Mouse (Mus musculus) ovary, adult 18-20 months (tissue): ENCODE results near the gene Hoxb6.
A peak's percentile ranks its signal among the peaks of the same experiment; 100 is the strongest.

ENCODE experiments used
- DNase-seq: peaks from one replicate; pipeline ENCODE4 v3.0.0; 2022; ENCODE audit warnings: low spot score, mixed read lengths

Hoxb6 gene

DNA sequence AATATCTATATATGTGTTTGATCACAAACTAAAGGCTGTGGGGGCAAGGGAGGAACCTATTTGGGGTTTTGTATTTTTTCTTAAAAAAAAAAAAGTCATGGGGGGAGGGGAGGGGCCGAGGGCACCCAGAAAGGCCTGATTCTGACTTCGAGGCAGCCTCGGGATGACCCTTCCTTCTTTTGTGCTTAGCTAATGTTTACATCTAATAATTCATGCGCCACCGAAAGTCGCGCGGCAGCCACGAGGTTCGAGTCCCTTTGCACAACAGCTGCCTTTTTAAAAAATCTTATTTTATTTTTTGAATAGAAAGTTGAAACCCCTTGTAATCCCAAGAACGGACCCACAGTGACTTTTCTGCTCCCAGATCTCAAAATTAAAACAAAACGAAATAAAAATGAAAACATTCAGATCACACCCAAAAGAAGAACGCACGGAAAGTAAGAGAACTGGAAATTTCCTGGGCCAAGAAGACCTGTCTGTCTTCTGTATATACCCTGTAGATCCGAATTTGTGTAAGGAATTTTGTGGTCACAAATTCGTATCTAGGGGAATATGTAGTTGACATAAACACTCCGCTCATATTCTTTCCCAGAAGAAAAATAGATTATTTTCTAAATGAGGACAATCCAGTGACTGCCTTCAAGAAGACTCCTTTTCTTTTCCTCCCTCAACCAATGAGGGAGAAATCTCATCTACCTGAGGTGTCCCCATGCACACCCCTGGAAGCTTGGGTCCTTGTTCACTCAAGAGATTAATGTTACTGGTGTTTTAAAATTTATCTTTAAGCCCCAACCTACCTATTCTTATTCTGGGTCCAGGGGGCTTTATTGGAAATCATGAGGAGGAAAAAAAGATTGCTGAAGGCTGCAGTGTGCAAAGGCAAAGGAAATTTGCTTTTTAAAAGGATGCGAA is 24.7 kb downstream of the Hoxb6 start:
- DNase-seq: no peak

DNA sequence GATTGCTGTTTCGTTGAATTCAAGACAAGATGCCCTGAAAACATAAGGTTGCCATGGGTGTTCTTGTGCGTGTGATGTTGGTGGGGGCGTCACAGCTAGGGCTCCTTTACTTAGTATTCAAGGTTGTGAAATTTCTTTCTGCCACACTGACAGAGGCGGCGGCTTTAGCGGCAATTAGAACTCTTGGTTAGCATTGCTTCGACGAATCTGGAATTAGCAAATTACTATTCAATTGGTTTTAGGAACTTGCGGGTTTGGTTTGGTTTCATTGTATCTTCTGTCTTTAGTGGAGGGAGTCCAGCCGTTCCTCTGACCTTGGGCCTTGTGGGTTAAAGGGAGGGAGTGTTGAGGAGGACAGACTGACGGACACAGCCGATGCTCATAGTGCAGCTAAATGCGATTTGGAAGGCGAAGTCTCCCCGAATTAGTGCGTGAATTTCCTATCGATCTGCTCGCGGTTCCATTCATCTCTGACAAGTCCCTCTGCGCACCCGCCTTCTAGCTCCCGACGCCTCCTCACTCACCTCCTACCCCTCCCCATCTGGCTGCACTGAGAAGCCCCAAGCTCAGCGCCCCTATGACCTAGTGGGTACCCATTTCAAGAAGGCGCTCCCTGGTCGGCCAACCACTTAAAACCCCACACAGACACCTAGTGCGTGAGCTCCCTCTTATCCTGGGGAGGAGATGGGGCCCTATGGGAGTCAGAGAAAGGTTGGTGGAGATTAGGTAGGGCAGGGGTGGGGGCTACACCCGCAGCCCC is 25.5 kb downstream of the Hoxb6 start, which contains the start of gene Hoxb4:
TSS of gene Hoxb4 (plus strand) at position 660 of the 760 bp plus-strand sequence.
- no peak for DNase-seq

DNA sequence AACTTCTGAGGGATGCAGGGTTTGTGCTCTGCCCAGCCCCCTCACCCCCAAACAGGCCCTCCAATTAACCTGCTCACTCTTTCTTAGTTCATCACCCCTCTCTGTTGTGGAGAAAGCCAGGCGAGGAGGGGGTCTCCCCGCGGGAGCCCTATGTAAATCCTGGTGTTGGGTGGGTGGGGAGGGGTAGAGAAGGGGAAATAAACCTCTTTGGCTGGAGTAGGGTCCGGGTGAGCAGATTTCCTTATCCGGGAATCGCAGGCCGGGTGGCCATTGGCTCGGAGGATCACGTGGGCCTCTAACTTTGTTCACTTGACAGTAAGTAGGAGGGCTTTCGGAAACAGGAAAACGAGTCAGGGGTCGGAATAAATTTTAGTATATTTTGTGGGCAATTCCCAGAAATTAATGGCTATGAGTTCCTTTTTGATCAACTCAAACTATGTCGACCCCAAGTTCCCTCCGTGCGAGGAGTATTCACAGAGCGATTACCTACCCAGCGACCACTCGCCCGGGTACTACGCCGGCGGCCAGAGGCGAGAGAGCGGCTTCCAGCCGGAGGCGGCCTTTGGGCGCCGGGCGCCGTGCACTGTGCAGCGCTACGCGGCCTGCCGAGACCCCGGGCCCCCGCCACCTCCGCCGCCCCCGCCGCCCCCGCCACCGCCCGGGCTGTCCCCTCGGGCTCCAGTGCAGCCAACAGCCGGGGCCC is 26.2 kb downstream of the Hoxb6 start:
- peak; percentile 60 for DNase-seq

DNA sequence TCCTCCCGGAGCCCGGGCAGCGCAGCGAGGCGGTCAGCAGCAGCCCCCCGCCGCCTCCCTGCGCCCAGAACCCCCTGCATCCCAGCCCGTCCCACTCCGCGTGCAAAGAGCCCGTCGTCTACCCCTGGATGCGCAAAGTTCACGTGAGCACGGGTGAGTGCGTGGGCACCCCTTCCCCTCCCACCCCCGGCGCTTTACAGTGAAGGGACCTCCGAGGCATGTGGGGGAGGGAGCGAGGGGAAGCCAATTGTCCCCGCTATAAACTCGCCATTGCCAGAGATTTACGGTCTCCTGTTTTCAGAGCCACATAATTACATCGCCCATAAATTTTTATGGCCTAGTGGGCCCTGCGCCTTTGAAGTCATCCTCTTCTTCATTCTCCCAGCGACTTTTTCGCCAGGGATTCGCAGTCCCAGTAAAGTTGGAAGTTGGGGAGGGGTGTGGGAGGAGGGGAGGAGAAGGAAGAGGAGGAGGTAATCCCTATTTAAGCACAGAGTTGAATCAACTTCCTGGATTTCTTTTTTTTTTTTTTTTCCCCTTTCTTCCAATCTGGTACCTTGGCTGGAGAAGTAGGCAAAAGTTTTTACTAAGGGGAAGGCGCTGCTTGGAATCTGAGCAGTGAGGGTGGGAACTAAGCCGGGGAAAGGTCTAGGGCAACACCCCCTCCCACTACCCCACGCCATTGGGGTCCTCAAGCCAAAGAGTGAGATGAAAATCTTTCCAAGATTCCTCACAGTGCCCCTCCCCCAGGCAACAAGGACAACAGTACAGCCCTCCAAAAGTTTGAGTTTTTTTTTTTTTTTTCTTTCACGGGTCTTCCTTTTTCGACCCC is 27.0 kb downstream of the Hoxb6 start:
- DNase-seq: no peak

DNA sequence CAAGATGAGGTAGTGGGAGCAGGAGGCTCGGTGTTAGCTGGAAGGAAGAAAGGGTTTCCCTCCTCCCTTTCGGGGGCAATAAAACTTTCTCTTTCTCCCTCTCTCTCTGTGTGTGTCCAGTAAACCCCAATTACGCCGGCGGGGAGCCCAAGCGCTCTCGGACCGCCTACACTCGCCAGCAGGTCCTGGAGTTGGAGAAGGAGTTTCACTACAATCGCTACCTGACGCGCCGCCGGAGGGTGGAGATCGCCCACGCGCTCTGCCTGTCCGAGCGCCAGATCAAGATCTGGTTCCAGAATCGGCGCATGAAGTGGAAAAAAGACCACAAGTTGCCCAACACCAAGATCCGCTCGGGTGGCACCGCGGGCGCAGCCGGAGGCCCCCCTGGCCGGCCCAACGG is 27.6 kb downstream of the Hoxb6 start:
- no peak for DNase-seq

DNA sequence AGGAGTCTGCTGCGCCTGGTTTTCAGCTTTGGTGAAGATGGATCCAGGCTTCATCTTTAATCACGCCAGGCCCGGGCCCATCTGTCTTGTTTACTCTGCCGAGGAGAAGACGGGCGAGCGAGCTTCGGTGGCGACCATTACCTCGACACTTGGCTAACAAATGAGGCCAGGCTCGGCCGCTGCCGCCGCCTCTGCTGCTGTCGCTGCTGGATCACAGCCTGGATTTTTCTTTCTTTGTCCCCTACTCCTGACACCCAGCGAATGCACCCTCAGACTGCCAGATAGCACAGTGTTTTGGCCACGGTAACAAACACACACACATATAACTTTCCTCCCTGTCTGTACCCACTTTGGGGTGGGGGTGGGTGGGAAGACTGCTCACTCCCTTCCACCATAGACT is 28.4 kb downstream of the Hoxb6 start:
- no peak for DNase-seq

DNA sequence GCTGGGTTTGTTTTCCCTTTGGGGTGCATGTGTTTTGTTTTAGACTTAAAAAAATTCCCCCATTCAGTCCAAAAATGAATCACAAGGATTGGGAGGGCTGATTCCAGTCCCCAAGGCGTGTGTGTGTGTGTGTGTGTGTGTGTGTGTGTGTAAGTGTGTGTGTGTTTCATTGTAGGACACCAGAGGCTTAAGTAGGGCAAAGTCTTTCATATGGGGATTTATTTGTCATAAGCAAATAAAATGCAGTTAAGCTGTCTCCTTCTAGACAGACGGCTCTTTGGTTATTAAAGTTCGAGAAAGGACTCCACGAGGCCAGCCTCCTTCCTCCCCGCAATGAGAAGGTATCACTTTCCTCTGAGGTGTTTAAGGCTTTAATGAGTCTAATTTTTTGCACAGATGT is 29.6 kb downstream of the Hoxb6 start:
- no peak for DNase-seq

DNA sequence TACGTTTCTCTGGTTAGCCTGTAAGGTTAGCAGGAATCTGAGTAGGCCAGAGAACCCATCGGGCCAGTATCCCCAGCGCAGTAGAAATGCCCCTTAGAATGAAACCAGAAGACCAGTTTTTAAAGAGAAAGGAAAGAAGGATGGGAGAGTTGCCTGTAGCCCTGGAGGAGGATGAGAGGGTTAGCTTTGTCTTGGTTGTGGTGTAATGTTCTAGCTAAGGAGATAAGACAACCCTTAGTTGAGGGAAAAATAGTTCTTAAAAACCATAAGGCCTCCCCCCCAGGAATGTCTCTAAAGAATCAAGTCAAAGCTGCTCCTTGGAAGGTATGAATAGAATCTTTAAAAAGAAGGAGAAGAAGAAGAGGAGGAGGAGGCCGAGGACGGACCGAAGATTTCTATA is 30.5 kb downstream of the Hoxb6 start:
- no peak for DNase-seq

DNA sequence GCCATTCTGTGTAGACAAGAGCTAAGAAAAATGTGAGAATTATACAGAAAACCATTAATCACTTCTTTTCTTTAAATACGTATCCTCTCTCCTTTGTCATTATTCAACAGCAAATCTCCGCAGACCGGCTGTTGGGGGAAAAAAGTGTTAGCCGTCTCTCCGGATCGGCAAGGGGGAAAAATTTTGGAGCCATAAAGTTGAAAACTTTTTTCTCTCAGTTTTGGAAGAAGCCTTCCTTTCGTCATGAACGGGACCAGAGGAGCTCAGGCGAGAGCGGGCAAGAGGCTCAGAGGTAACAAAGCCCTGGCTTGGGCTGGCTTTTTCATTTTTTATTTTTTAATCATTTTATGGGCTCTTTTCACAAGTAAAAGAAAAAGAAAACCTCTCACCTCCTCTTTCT is 30.9 kb downstream of the Hoxb6 start, which contains the start of gene Hoxb3:
TSS of gene Hoxb3 (plus strand) at position 173 of the 400 bp plus-strand sequence.
- no peak for DNase-seq

DNA sequence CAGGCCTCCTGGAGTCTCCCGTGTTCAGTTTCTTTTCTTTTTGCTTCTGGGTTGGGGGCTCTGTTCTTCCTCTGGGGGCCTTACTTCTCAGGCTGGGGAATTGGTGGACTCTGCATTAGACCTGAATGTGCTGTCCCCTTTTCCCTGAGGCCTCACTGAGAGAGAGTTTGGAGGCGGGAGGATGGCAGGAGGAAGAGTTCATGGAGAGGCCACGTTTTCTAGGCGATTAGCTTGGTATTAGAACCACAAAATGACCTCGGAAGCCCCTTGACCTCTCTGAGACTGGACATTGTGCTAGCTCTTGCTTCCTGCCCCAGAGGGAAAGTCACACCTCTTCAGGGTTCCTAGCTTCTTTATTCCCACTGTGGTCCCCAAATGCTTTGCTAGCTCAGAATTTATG is 31.8 kb downstream of the Hoxb6 start:
- DNase-seq: no peak

DNA sequence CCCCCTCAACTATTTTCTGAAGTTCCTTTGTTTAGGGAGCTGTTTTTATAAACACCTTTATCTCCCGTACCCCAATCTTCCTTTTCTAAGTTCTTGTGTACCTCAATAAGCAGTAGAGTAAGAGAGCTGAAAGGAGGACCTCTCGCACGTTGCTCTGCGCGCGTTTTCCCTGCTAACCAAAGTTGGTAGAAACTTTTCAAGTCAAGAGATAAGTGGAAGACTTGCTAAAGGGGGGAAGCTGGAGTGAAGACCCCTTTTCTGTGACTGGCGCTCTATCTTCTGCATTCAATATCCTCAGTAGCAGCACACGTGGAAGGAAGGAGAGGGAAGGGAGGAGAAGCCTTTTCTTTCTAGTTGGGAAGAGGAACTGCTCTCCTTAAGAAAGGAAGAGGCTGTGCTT is 32.7 kb downstream of the Hoxb6 start:
- DNase-seq: no peak

DNA sequence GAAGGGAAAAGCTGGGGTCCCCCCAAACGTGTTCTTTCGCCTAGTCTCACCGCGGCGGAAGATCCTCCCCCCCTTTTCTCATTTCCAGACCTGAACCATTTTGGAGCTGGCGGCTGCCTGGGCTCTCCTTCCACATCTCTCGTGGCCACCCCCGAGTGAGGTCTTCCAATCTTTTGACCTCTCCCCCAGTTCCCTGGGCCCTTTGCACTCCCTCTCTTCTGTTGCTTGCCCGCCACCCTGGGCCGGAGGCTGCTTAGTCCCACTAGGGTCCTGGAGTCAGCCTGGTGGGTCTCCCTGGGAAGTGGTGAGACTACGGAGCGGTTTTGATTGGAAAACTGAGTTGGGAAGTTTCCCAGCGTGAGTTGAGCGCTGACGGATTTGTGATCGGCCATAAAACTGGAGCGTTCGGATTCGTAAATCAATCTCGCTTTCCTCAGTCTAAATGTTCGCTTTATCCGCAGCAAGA is 33.5 kb downstream of the Hoxb6 start:
- no peak for DNase-seq

DNA sequence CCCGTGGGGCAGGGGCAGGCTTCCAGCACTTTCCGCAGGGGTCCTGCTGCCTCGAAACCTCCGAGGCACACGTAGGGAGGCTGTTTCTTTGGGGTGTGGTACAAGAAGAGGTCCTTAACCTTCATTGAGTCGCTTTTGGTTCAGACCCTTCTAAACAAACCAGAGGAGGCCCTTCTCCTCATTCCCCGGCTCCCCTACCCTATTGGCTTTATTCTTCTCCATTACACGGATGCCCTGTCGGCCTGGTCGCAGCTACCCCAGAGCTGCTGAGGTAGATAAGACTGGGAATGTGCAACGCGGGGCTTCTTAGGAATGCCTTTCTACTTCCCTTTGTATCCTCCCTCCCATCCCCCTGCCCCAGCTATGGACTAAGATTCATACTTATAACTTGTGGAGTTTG is 34.4 kb downstream of the Hoxb6 start:
- no peak for DNase-seq

DNA sequence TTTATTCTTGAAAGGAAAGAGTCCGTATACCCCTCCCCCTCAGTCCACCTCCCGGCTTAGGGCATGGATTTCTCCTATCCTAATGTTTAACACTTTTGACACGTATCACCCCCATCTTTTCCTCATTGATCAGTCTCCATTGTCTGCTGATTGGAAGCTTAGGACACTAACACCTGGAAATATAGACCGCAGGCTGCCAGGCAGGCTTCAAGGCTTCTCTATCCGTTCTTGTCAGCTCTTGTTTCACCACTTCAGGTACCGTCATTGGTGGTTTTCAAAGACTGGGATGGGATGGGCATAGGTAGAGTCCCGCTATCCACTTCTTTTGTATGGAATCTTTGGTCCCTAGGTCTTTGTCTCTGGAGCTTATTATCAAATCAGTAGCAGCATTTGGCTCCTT is 34.8 kb downstream of the Hoxb6 start:
- DNase-seq: no peak

DNA sequence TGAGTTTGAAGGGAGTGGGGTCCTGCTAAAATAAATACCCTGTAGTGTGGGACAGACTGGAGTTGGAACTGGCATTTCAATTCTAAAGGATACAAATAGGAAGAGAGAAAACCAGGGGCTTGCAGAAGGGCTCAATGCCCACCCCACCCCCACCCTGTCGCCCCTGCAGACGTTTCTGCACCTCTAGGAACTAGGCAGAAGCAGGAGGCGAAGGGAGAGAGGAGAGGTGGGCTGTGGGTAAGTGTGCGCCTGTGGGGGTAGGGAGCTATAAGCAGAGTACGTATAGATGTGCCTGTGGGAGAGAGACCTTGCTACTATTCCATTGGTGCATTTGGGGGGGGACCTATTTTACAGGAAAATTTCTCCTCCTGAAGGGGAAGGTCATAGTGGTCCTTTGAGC is 35.5 kb downstream of the Hoxb6 start:
- DNase-seq: no peak

DNA sequence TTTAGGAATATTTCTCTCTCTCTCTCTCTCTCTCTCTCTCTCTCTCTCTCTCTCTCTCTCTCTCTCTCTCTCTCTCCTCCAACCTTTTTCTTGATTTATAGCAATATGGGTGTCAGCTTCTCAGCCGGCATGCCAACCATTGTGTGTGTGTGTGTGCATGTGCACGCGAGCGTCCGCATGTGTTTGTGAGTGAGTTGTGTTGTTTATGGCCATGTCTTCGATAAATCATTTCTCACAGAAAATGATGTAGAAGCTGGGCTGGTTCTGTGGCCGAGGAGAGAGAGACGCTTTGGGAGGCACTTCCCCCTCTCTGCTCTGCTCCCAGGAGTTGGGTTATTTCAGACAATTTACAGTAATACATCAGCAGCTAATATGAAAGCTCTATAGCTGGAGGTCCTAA is 36.3 kb downstream of the Hoxb6 start:
- DNase-seq: no peak

DNA sequence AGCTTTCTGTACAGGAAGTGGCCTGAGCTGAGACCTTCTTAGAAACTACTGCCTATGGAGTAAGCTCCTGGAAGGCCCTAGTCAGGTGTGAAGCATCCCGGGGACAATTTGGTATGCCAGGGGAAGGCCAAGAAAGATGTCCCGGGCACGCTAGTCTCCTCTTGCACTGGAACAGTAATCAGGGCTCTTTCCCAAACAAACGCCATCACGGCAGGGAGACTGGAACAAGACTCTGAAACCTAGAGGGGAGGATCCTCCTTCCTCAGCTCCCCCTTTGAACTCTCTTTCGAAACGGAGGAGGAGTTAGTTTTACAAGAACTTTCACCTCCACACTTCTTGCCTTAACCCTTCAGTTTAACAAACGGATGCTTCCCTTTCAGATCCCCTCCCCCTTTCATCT is 39.8 kb downstream of the Hoxb6 start:
- DNase-seq: no peak

DNA sequence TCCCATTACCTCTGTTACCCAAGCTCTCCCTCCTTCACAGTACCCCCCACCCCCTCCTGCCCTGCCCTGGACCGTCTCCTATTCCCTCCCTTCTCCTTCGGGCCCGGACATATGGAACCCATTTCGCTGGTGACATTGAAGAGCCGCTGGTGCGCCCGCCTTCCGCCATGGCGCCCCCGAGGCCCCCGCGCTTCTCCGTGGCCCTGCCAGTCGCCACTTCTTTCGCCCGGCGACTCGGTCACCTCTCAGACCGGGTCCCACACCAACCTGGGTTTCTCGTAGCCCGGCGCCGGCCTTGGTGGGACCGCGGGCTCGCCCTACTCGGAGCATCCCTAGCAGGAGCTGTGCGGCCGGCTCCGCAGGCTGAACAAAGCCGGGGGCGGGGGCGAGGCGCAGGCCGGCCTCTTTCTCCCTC is 40.3 kb downstream of the Hoxb6 start:
- DNase-seq: no peak

DNA sequence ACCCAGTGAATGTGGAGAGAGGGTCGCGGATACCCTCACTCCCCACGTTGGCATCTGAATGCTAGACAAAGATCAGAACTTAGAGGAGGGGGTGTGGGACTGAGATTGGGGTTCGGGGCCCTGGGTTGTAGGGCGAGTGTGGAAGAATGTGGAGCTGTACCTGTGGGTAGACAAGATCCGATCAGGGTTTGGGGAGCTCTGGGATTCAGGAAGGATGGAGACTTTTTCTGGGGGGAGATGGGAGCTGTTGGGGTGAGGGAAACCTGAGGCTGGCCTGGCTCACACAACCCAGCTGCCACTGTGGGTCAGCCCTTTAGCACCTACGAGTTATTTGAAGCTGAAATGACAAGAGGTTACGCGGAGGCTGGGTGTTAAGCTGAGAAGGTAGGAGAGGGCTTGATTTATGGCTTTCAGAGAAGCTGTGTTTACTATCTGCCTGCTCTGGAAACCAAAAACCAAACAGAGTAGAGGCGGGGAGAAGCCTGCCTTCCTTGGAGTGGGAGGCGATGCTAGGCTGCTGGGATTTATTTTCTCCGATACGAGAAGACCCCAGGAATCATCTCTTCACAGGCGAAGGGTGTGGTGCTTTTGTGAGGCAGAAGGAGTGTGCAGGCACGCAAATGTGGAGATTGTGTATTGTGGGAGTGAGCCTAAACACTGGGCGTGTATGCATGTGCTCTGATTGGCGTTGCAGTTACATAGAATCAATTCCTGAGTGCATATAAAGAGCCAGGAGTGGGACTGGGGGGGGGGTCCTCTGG is 41.1 kb downstream of the Hoxb6 start:
- no peak for DNase-seq

DNA sequence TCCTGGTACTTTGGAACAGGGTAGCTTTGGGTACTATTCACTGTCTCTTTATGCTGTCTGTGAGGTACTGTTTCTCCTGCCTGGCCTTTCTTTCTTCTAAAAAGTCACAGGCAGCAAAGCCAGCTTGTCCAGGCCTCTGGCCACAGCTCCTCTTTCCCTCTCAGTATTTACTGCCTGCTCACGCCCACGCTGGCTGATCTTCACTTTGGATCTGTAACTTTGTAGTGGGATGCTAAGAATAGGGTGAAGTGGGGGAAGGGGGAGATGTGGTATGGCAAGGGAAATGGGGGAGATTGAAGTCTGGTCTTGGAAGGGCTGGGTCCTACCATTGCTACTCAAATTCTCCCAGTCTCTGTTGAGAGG is 41.7 kb downstream of the Hoxb6 start:
- DNase-seq: no peak

DNA sequence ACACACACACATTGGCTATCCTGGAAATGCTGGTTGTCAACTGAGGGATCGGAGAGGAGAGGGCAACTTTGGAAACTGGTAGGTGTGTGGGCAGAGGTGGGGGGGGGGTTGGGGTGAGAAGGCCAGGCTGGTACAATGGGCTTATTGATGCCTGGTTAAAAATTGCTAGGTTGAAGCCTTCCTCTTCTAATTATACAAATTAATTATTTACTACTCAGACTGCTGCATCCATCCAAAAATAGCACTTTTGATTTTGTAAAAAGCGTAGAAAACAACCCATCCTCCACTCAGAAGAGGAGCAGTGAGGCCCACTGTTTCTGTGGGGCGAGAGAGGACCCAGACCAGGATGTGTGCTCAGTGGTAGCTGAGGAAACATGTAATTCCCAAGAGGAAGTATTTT is 42.7 kb downstream of the Hoxb6 start:
- DNase-seq: no peak
